Mouse (Mus musculus): ENCODE results near the gene Smchd1.
"Not testable (repeated sequence)": the region's sequence is repeated elsewhere in the genome, so short reads cannot be mapped to it uniquely, and the experiment has no call there.

The Smchd1 gene

DNA sequence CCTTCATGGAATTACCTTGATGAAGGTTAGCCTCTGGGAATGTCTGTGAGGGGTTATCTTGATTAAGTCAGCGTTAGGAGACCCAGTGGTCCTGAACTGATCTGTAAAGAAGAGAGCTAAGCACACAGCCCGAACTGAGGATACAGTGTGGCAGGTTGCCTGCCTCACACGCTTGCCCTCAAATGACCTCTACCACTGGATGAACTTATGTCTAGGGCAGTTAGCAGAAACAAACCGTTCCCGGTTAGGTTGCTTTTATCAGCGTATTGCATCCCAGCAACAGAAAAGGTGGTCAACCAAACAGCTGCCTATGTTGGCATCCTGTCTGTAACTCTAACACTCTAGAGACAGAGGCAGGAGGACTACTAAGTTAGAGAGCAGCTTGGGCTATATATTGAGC lies 30.0 kb downstream of the Smchd1 start:
- DNase-seq (ENCODE audit: low spot score): no peak

- no peak for DNase-seq (ENCODE audit: low spot score)
Measured at GRCm38 (mm10) chr17:71444718-71445117, 30.4 kb downstream of the Smchd1 start.

GRCm38 (mm10) chr17:71444126-71444525 lies 31.0 kb downstream of the Smchd1 start:
- no peak for DNase-seq (ENCODE audit: low spot score)

DNA sequence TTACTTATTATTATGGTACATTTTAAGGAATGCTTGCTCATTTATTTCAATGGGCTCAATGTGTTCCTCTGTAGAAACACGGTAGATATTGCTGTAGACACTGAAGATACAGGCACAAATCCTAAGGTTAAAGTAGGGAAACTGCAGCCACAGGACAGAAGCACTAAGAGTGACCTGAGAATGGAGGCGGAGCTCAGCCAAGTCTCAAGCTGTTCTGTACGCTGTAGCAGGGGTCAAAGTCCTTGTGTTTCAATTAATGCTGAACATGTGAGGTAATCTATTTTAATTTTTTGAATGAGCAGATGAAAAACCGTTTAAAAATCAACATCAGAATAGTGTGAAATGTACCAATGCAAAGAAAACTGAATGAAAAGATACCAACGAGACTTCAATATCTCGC lies 31.9 kb downstream of the Smchd1 start:
- no peak for DNase-seq (ENCODE audit: low spot score)

DNA sequence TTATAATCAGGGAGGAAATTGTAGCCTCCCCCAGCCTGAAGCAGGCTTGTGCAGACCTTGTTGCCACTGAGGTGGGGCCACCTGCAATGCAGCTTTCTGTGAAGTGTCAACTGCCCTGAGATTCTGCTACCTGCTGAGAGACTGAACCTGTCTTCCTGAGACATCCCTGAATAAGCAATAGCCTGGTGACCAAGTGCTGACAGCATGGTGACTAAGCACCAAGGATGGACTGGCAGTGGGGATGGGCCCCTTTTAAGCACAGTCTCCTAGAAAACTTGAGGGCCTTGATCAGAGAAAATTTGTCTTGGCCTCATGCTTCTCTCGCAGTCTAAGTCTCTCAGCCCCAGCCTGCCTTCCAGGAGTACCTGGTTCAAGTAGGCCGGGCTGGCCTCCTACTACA lies 52.6 kb downstream of the Smchd1 start:
- not testable (repeated sequence) for DNase-seq (ENCODE audit: low spot score)

- not testable (repeated sequence) for DNase-seq (ENCODE audit: low spot score)
Measured at GRCm38 (mm10) chr17:71419448-71419847, 55.7 kb downstream of the Smchd1 start.

GRCm38 (mm10) chr17:71417008-71417407 lies 58.1 kb downstream of the Smchd1 start:
- no peak for DNase-seq (ENCODE audit: low spot score)

DNA sequence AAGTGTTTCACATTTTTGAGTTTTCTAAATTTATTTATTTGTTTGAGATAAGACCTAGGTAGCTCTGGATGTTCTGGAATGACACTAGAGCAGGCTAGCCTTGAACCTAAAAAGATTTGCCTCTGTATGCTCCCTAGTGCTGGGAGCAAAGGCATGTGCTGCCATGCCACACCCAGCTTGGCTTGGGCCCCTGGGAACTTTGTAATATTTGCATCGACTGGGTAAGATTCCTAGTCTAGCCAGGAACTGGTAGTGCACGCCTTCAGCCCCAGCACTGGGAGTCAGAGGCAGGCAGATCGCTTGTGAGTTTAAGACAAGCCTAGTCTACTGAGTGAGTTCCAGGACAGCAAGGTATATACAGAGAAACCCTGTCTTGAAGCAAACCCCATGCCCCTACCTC lies 87.7 kb downstream of the Smchd1 start:
- no peak for DNase-seq (ENCODE audit: low spot score)

DNA sequence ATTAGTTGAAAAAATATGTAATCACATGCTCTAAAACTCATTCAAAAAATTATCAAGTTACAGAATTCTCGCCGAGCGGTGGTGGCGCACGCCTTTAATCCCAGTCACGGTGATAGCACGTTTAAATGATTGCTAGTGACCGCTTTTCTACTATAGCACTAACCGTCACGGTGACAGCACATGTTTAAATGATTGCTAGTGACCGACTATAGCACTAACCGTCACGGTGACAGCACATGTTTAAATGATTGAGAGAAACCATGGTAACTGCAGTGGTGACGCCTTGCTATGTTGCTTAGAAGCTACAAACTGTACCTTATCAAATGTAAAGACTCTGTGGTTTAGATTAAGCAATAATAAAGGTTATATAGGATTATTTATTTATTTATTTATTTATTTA lies 94.8 kb downstream of the Smchd1 start:
- no peak for DNase-seq (ENCODE audit: low spot score)

DNA sequence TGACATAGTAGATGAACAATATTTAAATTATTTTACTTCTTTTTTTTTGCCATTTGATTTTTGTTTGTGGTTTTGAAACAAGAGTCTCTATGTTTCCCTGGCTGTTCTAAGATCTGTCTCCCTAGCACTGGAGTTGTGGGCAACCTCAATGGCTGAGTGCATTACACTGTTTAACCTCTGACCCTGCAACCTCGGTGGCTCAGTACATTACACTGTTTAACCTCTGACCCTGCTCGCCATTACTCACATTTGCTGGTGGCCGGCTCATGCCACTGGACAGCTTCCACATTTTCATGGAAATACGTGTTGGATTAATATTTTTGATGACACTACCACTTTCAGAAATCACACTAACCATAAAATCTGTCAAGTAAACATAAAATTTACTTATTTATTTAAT lies 97.2 kb downstream of the Smchd1 start:
- DNase-seq (ENCODE audit: low spot score): peak; percentile 75

- DNase-seq (ENCODE audit: low spot score): no peak
Measured at GRCm38 (mm10) chr17:71355526-71355925, 119.6 kb downstream of the Smchd1 start.

- DNase-seq (ENCODE audit: low spot score): no peak
Measured at GRCm38 (mm10) chr17:71354205-71354604, 120.9 kb downstream of the Smchd1 start.

DNA sequence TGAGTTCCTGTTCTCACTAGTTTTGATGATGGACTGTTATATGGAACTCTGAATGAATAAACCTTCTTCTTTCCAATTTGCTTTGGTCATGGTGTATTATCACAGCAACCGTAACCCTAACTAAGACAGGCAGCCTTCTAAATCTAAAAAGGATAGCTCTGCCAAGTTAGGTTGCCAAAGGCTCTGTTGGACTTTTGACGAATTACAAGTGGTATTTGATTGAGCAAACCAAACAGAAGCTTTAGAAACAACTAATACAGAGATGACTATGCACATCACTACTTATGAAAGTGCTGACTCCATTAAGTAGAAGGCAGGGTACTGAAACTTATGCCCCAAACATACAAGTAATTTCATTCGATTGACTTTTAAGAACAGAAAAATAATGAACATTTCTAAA lies 127.0 kb downstream of the Smchd1 start:
- DNase-seq (ENCODE audit: low spot score): no peak

GRCm38 (mm10) chr17:71342006-71342405 lies 133.1 kb downstream of the Smchd1 start:
- no peak for DNase-seq (ENCODE audit: low spot score)

DNA sequence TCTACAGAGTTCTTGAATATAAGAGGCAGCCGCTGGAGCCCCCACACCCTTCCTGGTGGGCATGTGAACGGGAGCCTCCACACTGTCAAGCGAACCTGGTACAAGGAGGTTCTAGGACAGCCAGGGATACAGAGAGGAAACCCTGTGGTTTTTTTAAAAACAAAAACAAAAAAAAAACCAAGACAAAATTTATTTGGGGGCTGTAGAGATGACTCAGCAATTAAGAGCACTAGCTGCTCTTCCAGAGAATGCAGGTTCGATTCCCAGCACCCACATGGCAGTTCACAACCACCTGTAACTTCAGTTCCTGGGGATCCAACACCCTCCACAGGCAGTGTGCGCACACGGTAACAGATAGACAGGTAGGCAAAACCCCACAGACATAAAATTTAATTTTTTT lies 136.5 kb downstream of the Smchd1 start:
- DNase-seq (ENCODE audit: low spot score): no peak

DNA sequence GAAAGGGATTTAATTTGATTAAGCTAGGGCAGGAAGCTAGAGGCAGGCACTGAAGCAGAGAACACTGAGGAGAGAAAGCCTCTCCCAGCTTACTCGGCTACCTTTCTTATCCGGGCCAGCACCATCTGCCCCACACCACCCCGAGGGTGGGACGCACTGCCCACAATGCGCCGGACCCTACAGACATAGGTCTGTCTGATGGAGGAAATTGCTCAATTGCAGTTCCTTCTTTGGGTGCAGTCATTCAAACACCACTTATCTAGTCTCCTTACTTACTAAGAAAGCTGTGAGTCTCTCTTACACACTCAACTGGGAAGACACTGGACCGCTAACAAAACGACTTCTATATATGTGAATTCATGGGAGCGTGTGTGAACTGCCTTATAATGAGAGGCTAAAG lies 137.6 kb downstream of the Smchd1 start:
- DNase-seq (ENCODE audit: low spot score): no peak

GRCm38 (mm10) chr17:71336421-71336820 lies 138.7 kb downstream of the Smchd1 start:
- DNase-seq (ENCODE audit: low spot score): peak; percentile 11

- DNase-seq (ENCODE audit: low spot score): no peak
Measured at GRCm38 (mm10) chr17:71332298-71332697, 142.8 kb downstream of the Smchd1 start.

- DNase-seq (ENCODE audit: low spot score): not testable (repeated sequence)
Measured at GRCm38 (mm10) chr17:71320731-71321130, 154.4 kb downstream of the Smchd1 start.

GRCm38 (mm10) chr17:71319361-71319760 lies 155.8 kb downstream of the Smchd1 start:
- DNase-seq (ENCODE audit: low spot score): no peak

- DNase-seq (ENCODE audit: low spot score): no peak
Measured at GRCm38 (mm10) chr17:71317571-71317970, 157.6 kb downstream of the Smchd1 start.

GRCm38 (mm10) chr17:71314315-71314714 lies 160.8 kb downstream of the Smchd1 start:
- no peak for DNase-seq (ENCODE audit: low spot score)

DNA sequence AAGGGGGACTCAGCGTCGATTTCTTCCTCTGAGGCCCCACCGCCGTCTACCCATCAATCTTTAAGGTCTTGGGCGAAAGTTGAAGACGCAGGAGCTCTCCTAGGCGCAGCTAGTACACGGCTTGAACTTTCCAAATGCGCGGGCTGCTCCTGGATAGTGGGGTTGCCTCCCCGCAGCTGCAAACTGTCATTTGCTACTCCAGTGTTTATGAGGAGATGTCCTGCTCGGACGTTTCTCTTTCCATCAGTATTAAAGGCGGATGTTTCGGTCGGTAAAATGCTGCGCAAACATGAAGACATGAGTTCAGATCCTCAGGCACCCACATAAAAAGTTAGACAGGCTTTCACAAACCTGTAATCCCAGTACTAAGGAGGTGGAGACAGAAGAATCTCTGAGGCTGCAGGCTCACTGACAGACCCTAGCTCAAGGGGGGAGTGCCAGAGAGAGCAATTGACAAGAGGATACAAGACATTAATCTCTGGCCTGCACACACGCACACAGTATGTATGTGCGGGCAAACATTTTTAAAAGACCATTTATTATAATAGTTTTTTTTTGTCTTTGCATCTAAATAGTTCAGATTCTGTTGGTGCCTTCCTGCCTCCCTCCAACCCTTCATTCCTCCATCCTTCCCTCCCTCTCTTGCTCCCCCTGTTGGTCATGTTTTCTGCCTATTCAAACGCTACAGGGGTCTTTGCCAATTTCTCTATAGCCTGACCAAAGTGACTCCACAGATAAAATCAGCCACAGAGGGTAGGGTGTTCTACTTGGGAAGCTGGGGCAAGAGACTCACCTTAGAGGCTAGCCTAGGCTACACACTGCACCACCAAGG lies 163.6 kb downstream of the Smchd1 start, which contains the start of gene Emilin2:
Gene Emilin2 (minus strand): TSS at position 639 of the 832 bp plus-strand sequence.
- peak; percentile 80 for DNase-seq (ENCODE audit: low spot score)

All from embryo, embryonic 10 days (tissue).